Mouse (Mus musculus) frontal cortex, adult 2 months (tissue): Measurements from ENCODE around the gene Il4. TPM values are rescaled to one million over a fixed set of nuclear protein-coding genes. Genes with fewer than 3 reads are reported as not detected.

Experiments used
- DNase-seq, 2 experiments: peaks; one replicate each; pipeline ENCODE4 v3.0.0; 2022; ENCODE audit warnings: low spot score in 1 of 2; ENCODE audit errors: extremely low spot score in 1 of 2
- polyA plus RNA-seq: library from polyadenylated mRNA; depleted of rRNA; stranded (reverse); fragments of >200 nt; gene quantifications from 2 replicates; pipeline ENCODE4 v1.2.3, GENCODE M21; 2012

Gene Il4
- polyA plus RNA-seq, 1 experiment, result not detected

DNA sequence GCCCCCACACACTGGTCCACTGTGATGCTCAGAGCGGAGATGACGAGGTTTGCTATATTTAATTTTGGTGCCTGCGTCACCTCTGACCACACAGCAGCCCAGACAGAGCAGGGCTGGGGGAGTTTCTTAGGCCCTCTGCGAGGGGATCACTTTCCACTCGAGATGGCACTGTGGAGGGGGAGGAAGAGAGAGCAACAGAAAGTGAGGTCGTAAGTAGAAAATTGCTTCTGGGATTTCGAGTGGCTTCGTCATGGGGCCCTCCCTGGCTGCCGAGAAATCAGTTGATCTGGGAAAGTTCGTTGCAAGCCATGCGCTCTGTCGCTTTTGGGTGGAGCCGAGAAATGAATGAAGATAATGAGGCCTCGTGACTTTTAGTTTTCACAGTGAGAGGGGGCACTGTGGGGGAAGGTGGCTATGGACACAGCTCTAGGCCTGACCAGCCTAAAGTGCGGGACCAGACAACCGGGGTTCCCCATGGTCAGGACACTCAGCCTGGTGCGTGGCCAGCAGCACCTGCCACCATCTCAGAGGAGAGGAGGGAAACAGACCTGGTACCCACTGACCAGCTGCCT lies 8.4 kb upstream of the Il4 start:
- DNase-seq, result no peak

DNA sequence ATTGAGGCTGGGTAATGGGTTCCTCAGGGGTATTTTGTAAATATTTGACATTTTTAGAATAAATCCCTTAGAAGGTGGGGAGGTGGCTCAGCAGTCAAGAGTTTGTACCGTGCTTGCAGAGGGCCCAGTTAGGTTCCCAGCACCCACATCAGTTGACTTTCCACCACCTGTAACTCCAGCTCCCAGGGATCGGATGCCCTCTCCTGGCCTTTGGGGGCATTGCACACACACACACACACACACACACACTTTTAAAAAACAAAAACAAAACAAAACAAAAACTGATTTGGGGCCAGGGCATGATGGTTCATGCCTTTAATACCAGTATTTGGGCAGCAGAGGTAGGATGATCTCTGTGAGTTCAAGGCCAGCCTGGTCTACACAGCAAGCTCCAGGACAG lies 5.7 kb upstream of the Il4 start:
- DNase-seq, result no peak

DNA sequence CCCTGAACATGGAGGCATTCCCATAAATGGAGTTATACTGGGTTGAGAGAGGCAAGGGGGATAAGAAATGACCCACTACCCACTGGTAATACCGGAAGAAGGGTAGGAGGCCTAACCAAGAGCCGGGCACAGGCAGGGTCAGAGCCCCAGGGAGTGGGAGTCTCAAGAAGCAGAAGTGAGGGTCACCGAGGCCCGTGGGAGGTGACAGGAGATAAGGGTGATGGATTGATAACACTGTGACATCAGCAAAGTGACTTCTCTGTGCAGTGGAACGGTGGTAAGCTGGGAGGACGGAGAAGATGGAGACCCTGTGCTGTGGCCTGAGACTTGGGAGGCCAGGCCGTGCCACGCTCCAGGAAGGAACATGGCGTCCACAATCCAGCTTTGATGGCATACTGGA lies 5.1 kb upstream of the Il4 start:
- DNase-seq, result no peak

DNA sequence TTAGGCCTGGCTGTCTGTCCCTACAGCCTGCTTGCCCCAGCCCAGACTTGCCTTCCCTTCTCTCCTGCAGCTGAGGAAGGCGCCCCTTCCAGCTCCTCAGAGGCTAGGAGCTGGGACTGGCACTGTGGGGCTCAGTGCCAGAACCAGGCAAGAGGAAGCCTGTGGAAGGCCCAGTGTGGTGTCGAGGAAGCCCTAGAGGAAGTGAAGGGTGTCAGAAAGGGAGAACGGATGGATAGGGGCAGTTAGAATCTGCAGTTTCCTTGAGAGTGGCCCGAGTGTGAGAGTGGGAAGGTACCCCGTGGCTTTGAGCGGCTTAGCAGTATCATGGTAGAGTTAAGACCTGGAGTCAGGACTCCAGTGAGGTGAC lies 4.0 kb upstream of the Il4 start:
- no peak for DNase-seq

DNA sequence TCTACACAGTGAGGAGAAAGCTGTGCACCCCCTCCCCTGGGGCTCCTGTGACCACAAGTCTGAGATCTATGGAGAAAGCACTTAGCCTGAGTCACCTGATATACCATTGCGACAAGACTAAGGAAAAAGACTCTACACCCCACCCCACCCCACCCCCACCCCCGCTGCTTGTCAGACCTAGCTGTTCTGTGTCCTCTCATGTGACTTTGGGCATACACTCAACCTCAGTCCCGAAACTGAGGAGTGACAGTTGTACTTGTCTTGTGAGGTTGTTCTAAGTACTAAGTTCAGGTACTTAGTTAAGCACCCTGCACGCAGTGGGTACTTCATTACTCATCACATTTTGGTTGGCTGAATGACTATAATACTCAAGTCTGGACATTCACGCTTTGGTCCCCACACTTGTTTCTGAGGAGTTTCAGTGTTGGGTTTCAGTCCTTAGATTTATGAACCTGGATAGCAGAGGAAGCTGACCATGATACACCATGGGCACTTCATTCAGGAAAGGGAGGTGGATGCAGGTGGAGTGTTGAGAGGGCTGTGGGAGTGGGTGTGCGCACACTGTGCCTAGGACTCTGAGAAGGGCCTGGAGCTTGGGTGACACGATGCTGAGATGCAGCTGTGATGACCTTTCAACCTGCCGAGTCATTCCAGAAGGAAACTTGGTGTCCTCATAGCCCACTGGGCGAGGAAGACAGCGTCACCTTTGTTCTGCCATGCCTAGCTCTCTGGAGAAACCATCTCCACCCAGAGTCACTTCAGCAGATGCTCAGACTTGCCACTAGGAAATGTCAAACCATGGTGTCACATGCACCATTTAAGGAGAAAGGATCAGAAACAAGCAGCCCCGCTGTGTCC lies 3.3 kb upstream of the Il4 start:
- no peak for DNase-seq

DNA sequence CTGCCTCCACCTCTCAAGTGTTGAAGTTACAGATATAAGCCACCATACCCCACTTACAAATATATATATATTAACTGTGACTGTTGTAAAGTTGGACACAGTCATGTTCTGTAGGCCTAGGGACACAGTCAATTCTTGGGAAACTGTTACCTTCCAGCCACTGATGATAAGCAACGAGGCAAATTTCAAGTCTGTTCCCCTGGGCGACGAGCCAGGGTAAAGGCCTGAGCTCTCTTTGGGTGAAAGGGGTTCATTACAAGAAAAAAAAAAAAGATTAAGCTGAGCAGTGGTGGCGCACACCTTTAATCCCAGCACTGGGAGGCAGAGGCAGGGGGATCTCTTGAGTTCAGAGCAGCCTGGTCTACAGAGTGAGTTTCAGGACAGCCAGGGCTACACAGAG lies 1.6 kb upstream of the Il4 start:
- no peak for DNase-seq

DNA sequence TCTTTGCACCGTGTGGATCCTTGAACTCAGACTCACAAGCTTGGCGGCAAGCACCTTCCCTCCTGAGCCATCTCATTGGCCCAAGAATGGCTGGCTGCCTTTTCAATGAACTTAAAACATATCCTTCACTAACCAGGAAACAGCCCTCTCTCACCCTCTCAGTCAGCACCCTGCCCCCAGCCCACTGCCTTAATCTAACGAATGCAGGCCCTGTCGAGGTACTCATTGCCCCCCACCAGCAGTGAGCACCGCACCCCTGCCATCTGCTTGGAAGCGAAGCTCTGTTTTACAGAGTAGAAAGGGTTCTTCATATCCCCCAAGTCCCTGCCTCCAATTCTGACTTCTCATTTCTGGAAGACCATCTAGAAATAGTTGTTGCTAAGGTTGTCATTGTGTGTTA lies 959 bp upstream of the Il4 start:
- DNase-seq, result no peak

DNA sequence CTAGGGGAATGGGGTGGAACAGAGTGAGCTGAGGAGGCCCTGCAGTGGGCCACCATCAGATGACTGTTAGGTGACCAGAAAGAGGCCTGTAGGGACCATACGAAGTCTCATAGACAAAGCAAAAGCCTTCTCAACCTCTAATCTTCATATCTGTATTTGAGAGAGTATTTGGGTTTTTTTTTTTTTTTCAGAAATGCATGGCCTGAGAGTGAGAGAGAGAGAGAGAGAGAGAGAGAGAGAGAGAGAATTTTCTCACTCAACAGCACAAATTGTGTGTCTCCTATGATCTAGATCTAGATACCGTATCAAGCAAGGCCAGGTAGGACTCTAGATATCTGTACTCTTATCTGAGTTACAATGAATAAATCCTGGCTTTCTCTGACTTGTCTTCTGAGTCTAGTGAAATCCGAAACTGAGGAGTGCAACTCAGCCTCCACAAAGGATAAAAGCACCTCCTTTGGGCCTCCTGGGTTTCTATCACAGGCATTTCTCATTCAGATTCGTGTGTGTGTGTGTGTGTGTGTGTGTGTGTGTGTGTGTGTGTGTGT lies 833 bp downstream of the Il4 start:
- DNase-seq, result no peak

DNA sequence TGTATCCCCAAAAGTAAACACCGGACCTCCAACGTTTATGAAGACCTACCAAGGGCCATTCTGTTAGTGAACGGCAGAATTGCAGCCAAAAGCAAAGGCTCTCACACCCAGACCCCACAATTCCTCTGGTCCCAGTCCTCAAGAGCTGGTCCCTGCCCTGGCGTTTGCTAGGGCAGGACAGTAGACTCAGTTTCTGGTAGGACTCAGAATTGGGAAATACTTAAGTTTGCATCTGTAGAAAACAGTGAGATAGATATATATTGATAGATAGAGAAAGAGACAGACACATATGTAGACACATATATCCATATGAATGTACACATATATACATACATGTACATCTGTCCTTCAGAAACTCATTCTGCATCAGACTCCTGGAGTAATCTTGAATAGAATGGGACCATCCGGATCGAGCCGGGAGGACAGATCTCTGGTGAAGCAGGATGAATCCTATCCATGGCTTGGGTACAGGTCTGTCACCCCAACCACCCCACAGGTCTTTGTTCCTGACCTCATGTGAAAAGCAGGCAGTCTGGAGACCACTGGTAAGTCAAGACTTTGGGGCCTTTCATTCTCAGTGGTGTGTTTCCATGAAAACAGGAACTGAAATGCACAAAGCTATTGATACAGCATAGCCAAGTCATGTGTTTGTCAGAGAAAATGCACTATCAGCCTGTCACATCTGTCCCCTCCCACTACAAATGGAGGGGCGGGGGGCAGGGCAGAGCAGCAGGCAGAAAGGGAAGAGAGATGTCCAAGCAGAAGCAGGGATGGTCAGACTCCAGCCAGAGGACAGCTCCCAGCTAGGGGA lies 1.5 kb downstream of the Il4 start:
- no peak for DNase-seq

DNA sequence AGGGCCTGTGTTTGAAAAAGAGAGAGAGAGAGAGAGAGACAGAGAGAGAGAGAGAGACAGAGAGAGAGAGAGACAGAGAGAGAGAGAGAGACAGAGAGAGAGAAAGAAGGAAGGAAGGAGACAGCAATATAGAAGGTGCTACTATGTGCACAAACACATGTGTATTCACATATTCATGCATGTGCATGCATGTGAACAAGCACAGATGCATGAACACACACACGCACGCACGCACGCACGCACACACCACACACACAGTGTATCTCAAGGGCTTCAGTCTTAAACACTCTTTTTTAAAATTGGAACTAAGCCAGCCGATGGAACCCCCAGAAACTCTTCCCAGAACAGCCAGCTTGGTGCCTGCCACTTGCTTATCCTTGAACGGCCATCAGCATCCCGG lies 2.9 kb downstream of the Il4 start:
- no peak for DNase-seq

DNA sequence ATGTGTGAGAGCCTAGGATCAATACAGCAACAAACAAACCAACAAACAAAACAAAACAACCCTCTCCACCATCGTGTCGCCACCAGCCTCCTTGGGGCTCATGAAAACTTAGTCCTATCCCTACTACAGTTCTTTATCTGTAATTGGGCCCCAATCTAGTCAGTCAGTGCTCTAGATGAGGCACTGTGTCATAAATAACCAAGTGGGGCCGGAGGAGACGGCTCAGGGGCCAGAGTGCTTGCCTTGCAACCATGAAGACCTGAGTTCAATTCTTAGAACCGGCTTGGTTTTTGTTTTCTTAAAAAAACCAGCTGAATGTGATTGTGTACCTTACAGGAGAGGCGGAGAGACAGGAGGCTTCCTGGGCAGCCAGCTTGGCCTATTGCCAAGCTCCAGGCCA lies 3.3 kb downstream of the Il4 start:
- no peak for DNase-seq

DNA sequence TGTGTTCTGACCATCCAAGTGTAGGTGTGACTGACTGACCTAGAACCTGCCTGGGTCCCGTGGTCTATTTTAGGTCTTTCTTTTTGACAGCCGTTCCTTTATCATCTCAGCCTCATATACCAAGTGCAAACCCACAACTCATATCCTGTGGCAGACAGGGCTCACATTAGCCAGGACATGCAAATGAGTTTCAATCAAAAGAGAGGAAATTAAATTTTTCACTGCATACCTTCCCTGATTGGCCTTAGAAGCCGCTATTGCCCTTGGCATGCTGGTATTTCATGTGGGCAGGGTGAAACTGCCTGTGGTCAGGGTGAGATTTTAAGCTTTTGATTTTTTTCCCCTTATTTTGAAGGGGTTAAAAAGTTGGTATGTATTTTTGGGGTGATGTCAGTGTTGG lies 8.8 kb downstream of the Il4 start:
- no peak for DNase-seq

DNA sequence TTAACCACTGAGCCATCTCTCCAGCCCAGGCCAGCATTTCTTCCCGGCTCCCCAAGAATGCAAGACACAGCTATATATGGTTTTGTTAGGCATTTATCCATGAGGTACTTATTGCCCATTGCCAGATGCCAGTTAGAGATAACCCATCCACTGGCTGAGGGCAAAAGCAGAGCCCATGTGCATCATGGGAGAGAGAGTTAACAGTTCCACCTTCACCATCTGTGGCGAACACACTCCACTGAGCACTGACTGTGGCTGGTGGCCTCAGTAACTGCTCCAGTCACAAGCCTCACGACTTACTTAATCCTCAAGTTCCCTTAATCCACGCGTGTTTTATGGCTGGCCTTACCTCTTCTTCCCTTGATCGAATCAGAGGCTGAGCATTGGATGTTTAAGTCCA lies 9.2 kb downstream of the Il4 start:
- no peak for DNase-seq

DNA sequence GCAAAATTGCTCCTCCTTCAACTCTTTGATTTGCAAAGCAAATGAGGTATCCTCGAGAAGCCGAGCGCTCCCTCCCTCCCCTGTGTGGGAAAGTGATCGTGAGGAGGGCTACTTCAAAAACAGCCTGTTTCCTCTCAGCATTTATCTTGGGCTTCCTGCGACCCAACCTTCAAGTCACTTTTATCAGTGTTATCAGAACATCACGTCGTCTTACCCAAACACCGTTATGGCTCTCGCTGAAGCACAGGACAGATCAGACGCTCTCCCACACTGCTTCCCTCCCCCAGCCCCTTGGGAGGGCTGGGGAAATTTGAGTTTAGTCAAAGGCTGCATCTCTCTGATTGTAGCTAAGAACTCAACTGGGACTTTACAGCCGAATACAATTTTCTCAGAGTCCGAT lies 12.9 kb downstream of the Il4 start:
- no peak for DNase-seq

DNA sequence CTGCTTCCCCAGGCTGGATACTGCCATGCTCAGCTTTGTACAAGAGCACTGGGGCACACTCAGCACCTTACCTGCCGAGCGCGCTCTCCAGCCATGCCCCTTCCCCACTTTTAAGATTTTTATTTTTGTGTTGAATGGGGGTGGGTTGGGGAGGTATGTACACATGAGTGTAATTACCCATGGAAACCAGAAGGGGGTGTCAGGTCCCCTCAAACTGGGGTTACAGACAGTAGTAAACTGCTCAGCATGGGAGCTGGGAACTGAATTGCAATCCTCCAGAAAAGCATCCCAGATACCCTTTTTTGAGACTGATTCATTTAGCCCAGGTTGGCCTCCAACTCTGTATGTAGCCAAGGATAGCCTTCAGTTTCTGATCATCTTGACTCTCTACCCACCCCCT lies 13.5 kb downstream of the Il4 start:
- no peak for DNase-seq

DNA sequence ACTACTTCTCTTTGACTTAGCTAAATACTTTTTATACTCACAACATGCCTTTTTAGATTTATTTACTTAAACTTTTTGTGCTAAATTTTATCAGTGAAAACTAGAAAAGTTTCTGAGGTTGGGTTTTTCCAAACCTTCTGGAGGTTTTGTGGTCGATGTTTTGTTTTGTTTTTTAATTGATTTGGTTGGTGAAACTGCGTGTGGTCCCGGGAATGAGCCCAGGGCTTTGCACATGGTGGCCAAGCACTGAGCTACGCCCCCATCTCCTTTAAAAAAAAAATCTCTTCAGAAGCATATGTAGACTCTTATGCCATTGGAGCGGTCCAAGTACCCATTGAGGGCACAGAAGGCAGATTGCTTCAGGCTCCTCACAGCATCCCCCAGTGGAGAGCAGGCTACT lies 27.4 kb downstream of the Il4 start:
- no peak for DNase-seq

DNA sequence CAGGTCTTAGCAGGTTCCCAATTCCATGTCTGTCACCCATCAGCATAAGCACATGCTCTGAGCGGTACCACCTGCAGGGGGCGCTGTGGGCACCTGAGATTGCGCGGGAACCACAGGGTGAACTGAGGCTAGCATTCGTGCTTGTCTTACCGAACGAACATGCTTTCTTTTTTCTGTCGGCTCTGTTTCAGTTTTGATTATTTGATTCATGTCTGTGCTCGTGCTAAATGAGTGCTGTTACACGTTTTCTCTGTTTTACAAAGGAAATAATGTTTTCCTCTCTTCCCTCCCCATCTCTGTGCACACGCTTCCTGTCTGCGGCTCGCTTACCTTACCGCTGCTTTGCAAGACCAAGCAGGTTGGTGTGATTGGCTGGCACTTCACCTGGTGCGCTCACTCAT lies 28.1 kb downstream of the Il4 start:
- DNase-seq, result peak in 1 of 2 experiments; percentile 56

DNA sequence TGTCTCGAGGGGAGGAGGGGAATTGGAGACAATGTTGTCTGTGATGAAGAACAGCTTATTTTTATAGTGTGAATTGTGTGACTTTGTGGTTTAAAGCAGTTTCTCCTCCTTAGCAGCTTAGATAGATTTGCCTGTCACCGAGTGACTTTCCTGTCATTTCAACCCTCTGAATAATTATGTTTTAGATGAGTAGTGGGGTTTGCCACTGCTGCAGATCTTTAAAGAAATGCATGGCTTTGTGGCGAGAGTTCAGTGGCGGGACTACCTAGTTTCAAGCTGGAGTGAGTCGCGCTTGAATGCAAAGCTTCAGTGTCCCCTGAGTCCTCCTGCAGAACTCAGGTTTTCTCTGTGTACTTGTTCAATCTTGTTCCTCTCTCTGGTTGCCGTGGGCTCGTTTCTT lies 30.2 kb downstream of the Il4 start:
- DNase-seq, result no peak

DNA sequence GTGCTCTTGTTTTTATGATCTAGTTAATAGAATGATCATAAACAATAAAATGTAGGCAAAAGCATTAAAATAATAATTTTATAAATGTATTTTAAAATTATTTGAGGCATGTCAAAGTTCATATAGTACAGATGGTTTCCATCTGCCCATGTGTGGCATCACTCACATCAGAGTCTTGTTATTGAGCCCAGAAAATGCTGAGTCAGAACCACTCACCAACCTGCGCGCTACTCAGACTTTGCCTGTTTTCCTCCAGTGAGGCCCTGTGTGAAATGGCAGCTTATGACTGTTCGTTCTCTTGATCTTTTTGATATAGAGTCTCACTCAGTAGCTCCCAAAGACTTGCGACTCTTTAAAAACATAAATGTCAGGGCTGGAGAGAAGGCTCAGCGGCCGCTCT lies 33.0 kb downstream of the Il4 start:
- DNase-seq, result no peak

DNA sequence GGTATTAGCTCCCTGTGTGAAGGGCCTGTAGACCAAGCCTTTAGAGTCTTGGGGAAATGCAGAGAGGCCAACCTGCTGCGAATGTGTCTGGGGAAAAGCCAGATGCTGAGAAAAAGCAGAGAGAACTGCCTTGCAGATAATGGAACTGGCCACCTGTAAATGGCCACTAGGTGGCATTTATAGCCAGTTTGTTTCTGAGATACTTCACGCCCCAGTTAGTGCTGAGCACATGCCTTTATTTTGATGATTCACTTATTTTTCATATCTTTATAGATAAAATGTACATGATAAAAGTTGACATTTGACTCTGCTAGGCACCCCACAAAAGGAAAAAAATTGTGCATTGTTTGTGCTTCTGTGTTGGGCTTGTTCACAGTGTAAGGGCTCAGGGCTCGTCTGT lies 33.6 kb downstream of the Il4 start:
- peak in 1 of 2 experiments; percentile 47 for DNase-seq

DNA sequence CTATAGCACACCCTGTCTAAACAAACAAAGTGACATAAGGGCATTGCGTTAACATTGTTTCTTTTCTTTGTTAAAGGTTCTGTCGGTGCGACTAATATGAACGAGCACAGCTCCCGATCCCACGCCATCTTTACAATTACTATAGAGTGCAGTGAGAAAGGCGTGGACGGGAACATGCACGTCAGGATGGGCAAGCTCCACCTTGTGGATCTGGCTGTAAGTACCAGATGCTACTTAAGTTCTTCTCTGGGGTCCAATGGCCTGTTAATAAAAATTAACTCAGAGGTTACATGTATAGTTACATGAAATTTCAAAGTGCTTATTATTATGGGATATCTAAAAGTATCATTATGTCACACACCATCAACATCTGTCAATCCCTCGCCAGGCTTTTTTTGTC lies 35.3 kb downstream of the Il4 start:
- no peak for DNase-seq

DNA sequence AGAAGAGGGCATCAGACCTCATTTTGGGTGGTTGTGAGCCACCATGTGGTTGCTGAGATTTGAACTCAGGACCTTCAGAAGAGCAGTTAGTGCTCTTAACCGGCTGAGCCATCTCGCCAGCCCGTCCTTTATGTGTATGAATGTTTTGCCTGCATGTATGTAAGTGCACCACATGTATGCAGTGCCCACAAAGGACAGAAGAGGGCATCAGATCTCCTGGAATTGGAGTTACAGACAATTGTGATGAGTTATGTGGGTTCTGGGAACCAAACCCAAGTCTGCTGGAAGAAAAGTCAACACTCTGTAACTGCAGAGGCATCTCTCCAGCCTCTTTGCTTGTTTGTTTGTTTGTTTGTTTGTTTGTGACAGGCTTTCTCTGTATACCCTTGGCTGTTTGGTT lies 37.9 kb downstream of the Il4 start:
- DNase-seq, result no peak
